Mouse (Mus musculus) urinary bladder, postnatal 36 days (tissue): Measurements from ENCODE around the gene Gm45837.
A peak's percentile ranks its signal among the peaks of the same experiment; 100 is the strongest.

Experiments used
- DNase-seq, 2 experiments: peaks; one replicate each; pipeline ENCODE4 v3.0.0; 2022; ENCODE audit warnings: low spot score in 2 of 2, mixed read lengths in 1 of 2

Gene Gm45837

DNA sequence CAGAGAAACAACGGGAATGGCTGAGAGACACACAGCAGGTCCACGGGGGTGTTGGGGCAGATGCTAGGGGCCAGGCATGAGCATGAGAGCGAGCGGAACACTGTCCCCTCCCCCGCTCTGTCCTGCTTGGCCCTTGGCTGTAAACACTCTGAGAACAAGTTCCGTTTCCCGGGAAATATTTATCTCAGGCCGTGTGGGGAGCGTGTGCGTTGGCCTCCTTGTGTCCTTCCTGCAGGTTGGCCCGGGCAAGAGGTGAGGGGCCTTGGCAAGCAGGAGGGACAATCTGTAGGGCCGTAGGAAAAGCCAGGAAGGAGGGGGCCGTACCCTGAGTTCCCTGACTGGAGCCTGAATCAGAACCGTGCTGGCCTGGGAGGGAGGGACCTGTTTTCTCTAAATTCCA lies 54.7 kb downstream of the Gm45837 start:
- DNase-seq = peak in 1 of 2 experiments; percentile 47

DNA sequence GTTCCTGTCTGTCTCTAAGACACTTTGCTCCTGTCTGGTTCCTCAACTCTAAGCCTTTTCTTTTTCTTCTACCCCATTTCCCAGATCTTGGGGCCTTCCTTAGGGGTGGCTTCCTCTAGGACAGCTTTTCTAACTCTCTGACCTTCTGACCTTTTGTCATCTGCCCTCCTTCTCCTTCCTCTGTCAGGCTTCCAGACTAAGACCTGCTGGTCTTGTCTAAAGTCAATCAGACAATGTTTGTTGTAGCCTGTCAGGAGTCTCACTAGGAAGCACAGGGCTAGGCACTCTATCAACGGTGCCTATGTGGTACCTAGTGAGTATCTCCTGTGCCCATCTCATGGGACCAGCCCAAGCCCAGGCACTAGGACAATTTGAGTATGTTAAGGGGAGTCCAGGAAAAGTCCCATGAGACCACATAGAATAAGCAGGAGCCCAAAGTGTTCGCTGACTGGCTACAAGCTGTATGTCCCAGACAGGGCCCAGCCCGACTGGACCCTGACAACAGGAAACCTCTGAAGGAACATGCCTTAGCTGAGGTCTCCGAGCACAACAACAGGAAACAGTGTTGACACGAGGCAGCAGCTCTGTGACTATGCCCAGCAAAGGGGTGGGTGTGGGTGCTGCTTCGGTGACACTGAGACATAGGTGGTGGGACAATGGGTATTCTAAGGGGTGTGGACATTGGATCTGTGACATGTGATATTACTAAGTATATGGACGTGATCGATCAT lies 55.3 kb downstream of the Gm45837 start:
- no peak for DNase-seq

DNA sequence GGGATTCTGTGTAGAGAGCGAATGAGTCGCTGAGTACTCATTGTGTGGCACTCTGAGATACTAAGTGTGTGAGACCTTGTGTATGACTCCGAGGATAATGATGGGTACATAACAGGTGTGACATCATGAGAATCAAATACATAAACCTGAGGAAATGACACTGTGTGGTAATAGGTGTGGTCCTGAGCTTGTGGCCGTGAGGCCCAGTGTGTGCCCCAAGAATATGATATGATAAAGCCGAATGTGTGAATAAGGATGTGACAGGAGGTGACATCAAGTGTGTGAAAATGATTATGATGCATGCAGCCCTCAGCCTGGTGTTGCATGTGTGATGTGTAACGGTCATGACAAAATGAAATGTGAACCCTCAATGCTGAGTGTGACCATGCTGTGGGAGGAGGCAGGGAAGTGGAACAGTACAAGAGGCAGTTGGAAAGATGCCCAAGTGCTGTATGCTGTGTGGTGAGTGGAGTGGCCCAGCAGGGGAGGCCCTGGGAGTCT lies 55.9 kb downstream of the Gm45837 start:
- DNase-seq = no peak

DNA sequence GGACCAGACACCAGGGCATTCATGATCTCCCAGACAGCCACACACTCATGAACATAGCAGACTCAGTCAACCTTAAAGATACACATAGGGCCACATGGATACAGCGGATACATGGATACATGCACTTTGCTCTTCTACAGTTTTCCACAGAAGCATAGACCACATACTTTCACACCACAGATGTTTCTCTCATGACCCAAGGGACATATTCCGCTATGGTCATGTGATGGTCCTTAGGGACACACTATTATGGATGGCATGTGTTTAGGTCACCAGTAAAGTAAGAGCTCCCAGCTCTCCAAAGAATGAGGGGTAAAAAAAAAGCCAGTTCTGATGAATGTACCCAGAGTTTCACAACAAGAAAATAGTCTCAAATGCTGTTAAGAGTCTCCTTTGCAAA lies 60.7 kb downstream of the Gm45837 start:
- no peak for DNase-seq

DNA sequence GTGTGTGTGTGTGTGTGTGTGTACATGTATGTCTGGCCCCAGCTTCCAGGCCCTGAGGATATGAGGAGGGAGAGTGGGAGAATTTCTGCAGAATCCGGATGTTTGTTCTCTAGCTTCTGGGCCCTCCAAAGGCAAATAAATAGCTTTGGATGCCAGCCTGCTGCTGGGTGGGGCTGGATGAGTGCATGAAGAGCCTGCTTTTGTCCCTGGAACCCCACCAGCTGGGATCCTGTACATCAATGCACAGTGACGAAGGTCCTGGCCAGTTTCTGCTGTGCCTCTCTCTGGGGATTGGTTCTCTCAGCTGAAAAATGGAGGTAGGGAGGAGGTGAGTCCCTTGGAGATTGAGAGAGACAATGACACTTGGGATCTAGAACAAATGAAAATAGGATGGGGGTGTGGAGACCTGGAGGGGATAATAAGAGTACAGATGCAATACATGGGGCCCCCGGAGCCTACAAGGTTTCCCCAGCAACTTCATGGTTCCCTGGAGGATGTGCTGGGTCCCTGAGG lies 61.3 kb downstream of the Gm45837 start:
- DNase-seq = no peak

DNA sequence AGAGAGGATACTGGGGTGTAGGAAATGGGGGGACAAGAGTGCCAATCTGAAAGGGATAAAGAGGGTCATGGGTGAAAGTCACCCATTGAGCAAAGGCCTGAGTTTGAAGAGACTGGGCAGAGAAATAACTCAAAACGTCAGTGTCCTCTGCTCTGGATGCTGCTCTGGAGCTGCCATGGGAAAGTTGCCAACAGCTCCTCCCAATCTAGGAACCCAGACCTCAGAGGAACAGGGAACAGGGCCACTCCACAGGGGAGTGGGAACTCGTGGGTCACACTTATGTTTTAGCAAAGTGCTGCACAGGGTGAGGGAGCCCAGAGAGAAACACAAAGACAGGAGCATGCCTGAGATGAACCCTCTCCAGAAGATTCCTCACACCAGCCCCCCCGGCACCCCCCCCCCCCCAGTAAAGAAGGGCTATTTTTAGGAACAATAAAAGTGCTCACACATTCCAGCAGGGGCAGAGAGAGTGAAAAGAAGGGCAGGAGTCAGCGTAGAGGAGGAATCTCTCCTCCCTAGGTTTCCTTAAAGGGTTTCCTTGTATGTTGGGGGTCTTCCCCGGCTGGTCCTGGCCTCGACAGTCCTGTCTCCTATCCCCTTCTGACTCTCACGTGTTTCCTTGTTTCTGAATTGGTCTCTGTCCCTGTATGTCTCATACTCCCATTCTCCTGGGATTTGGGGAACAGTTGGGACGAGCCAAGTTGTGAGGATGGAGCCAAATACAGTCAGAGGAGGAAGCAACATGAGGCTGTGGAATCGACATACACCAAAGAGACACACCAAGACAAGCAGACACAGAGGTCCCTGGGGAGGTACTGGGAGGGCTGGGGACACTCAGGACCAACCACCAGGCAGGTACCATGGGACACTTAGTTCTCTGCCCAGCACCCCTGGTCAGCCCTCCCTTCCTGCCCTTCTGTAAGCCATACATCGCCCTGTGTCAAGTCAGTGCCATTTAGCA lies 62.2 kb downstream of the Gm45837 start:
- DNase-seq = no peak

DNA sequence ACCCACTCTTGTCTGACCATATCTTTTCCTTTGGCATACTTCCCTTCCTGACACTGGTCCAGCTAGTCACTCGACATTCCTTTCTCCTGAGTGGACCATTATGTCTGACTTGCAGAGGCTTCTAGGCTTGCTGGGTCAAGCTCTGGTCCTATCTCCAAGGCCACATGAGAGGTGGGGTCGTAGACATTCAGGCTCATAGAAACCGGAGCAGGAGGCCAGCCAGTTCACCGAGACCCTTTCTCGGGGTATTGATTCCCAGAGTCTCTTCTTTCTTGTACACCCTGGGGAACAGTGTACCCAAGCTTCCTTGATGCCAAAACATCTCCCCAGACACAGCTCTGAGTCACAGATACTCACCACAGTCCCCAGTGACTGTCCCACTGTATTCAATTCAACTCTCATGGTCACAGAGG lies 63.7 kb downstream of the Gm45837 start:
- peak; percentile 51 to 65 for DNase-seq

DNA sequence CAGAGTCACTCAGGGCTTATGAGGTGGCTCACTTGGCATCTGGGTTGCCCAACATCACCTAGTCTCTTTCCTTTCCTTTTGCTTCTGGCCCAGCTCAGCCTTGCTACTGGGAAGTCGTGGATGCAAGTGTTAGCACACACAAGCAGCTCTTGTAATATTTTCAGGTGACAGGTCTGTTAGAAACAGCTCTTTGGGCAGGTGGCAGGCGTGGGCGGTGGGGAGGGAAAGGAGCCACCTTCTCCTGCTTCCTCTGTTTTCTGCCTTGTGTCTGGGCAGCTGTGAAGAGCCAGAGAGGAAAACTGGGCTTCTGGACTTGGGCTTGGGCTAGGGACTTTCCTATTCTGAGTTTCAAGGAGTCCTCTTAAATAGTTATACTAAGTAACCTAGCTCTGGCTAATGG lies 65.3 kb downstream of the Gm45837 start:
- no peak for DNase-seq

DNA sequence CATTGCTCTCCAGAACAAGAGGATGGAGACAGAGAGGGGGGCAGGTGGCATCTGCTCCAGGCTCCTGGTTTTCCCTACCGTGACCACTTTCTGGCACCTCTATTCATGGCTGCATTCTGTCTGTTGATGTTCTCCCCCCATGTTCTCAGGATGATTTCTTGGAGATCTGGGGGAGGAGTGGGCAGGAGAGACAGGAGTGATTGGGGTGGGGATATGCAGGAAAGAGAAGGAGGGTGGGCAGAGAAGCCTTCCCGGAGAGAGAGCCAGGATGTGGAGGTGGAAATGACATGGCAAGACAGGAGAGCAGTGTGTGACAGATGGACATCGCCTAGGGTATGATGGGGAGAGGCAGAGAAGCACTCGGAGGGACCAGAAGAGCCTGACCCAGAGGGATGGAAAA lies 65.8 kb downstream of the Gm45837 start:
- no peak for DNase-seq

DNA sequence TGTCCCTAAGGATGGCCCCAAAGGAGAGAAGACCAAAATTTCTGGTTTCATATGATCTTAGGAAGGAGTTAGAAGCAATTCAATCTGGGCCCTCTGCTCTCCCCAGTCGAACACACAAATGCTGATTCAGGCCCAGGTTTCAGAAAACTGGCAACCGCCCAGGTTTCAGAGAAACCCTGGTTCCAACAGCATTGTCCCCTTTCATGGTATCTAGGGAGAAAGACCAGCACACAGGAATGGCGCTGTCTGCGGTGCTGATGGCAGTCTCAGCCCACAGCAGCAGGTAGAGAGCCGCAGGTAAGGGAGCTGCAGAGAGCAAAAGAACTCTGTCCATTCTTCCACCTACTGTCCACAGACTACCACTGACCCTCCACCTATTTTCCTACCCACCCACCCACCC lies 66.5 kb downstream of the Gm45837 start:
- DNase-seq = no peak

DNA sequence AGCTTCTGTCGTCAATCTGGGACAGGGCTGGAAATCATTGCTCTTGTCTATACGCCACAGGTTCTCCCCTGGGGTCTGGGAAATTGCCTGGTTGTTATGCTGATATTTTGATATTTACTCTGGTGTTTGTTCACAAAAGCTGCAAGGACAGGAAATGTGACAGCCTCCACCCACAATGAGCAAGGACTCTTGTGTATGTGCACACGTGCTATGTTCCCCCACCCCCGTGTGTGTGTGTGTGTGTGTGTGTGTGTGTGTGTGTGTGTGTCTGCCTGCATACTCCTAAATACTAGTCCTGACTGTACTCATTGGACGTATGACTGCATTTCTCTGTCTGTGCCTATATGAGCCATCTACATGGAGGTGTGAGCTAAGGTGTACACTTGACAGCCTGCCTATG lies 67.4 kb downstream of the Gm45837 start:
- DNase-seq = no peak

DNA sequence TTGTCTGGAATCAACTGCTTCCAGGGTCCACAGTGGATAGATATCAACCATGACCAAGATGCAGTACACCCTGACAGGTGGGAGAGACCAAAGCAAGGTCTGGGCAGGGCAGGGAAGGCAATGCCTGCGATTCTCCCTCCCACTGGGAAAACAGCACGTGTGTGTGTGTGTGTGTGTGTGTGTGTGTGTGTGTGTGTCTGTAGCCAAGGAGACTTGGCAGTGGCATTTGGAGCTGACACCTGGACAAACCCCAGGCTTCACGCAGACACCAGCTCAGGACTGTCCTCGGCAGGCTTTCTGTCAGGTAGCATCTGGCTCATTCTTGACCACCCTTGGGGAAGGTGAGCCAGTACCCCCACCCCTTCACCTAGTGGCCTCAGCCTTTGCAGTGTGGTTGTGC lies 69.2 kb downstream of the Gm45837 start:
- DNase-seq = no peak

DNA sequence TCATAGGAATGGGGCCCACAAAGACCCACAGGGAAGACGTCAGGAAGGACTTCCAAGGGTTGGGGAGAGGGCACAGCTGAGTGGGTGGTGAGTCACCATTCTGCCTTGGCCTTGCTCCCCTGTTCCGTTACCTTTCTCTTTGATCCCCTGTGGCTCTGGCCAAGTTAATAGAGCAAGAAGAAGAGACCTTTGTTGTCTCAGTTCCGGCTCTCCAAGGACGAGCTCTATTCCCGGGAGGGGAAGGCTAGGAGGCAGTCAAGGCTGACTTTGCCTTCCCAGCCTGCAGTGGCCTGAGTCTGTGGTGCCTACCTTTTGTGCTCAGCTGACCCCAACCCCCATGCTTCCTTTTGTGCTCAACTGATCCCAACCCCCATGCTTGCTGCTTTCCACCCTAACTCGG lies 70.0 kb downstream of the Gm45837 start:
- DNase-seq = no peak

DNA sequence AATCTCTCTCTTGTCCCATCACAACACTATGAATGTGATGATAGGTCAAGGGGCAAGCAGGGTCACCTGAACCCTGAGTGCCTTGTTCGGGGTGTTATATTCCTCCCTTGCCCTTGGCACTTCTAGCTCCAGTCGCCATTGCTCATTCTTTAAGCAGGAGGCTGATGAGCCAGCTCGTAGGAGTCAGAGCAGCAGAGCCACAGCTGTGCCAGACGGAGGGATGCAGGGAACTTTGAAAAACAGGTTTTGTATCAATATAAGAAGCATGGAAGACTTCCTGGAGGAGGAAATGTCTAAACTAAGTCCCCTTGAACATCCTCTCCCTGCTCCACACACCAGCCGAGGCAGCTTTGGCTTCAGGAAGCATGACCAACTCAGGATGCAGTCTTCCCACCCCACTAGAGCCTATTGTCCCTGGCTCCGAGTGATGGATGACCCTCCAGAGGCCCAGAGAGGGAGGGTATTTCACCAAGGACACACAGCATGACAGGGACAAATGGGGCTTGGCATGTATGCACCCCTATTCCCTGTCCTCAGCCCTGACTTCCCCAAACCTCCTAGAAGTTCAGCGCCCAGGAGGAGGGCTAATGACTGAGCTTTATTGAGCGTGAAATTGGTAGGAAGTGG lies 71.3 kb downstream of the Gm45837 start:
- no peak for DNase-seq

DNA sequence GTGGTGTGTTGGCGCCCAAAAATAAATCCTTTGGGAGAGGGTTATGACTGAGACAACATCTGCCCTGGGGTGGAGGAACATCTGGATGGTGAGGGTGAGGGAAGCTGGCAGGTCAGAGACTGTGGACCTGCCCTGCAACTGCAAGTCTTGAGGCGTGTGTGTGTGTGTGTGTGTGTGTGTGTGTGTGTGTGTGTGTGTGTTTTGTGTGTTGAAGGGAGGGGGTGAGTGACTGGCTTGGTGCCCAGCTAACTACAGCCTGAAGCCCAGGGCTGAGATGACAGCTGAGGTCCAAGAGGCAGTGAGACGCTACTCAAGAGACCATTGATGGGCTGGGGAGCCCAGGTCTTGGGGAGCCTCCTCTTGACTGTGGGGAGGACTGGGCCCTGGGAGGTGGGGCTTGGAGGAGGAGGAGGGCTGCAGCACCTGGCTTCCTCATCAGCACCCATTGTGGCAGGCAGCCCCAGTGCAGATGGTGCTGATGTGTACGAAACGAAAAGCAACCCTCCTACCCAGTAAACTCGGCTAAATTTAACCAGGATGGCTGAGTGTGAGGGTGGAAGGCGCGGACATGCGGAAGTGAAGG lies 71.9 kb downstream of the Gm45837 start:
- no peak for DNase-seq

DNA sequence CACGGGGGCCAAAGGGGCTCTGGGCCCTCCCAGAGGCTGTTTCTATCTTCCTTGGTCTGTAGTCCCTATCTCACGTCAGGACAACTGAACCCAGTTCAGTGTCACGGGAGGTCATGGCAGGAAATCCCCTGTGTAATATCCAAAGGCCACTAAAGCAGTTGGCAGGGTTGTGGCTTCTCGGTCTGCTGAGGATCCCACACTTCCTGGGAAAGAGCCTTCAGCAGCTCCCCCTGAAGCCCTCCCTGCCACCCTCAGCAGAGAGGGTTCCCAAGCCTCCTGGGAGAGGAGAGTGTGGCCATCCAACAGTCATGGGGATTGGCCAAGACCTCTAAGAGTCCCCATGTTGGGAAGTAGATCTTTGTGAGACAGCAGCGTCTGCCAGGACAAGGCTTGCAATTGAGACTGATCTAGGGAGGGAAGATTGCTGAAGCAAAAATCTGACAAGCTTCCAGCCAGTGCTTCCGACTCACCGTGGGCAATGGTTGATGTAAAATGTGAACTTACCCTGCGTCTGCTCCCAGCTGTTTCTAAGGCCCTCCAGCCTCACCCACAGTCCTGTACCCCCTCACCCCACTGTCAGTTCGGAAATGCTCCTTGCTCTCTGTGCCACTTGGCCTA lies 72.9 kb downstream of the Gm45837 start:
- no peak for DNase-seq

DNA sequence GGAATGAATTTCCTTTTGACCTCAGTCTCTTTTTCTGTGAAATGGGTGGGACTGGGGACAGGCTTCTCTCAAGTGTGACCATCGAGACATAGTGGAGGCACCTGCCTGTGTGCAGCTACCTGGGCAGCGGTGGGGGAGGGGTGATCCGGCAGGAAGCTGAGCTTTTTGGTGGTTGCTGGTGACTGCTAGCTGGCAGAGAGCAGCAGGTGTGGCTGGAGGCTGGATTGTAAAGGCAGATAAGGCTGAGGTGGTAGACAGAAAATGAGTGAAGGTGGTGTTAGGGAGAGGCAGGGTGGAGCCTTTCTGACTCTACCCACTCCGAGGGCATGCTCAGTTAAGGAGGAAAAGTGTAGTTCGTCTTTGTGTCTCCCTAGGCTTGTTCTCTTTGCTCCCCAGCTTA lies 76.4 kb downstream of the Gm45837 start:
- no peak for DNase-seq

DNA sequence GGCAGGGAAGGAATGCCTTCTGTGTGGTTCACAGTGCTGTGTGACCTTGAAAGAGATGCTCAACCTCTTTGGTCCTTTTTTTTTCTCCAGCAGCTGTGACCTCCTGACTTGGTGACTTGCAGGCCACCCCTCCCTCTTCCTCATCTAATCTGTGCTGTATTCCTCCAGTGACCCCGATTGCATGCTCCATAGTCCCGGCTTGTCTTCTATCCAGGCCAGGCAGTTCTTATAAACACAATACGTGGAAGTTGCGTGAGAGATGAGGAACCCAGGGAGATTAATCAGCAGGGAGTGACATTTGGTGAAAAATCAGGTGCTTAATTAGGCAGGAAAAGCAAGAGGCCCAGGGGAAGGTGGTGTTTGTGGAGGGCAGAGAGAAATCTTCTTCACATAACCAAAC lies 80.3 kb downstream of the Gm45837 start:
- DNase-seq = no peak

DNA sequence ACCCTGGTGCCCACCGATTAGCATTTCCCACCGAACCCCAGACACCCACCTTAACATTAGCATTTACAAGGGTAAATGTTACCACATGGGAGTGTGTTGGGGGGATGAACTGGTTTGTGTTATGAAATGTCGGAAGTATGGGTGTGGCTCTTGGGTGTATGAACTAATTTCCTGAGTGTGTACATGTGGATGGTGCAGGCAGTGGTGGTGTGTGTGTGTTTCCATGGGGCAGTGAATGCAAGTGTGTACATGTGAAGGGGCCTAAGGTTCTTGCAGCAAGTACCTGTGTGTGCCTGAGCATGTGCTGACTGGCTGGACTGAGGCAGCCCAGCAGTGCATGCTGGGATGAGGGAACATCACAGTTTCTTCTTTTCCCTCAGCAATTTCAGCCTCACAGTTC lies 87.7 kb downstream of the Gm45837 start:
- no peak for DNase-seq

DNA sequence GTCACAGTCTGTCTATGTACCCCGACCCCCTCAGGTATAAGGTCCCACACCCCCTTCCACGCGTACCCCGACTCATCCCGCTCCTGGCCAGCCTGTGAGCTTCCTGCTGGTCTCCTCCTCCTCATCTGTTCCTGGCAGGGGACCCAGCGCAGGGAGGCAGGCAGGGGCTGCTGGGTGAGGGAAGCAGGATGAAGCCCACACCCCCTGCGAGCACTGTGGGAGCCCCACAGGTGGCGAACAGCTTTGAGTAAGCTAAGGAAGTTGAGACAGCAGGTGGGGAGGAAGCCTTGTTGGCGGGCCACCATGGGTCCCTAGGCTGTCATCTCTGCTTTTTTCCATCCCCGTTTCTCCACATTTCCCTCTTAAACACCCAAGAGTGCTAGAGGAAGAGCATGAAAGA lies 88.6 kb downstream of the Gm45837 start:
- no peak for DNase-seq

DNA sequence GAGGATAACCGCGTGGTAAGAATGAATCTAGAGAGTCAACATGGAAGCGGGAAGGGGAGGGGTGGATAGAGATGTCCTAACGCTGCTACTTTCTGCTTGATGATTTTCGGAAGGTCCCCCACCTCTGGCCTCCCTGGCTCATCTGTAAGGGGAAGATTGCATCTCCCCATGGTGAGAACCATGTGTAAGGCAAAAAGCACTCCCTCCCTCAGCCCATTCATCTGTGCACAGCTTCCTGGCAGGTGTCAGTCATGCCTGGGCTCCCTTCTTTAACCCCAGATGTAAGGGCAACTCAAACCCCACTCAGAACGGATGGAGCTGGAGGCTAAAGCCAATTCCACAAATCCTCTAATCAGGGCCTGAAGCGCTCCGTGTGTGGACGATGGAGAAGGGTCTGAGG lies 89.0 kb downstream of the Gm45837 start:
- DNase-seq = no peak
